8 mouse cellular contexts compared by ENCODE assay signal in genomic region chr13:53688489-53688888, GRCm38 (mm10).
DNase-seq lines count a peak whose midpoint lies in the region; ATAC-seq and TF ChIP-seq lines count a peak whose summit lies in the region.

No protein-coding gene starts in this region.

- no peak overlapping the region for H3K27ac ChIP-seq in forebrain, embryonic 11.5 days (ENCODE audit: low read depth, low read length)

- peak; percentile 81 for TF ChIP-seq CTCF in E14TG2a.4 (conservative IDR thresholded peaks at IDR 0.05; ENCODE audit: low read length)

- peak overlapping the region; percentile 16; the same call in 1 of the 2 replicates for H3K9ac ChIP-seq in forebrain, embryonic 11.5 days (ENCODE audit: low read length)

- peak; percentile 28 for DNase-seq in c-Kit-positive CD71-negative TER-119-negative erythroid progenitor cells, embryonic 14.5 days (ENCODE audit: low read depth)
- peak; percentile 93 for DNase-seq in forebrain, embryonic 11.5 days (ENCODE audit: low spot score)
- DNase-seq in heart, postnatal 36 days = peak; percentile 59 to 76
- peak; percentile 60 to 86 for DNase-seq in layer of hippocampus, adult 18-20 months (ENCODE audit: low spot score in 2 of 2)
- DNase-seq in lung, adult 18-20 months = peak; percentile 8 to 16
- DNase-seq in ovary, postnatal 14 days (ENCODE audit: low spot score) = peak; percentile 81
- DNase-seq in urinary bladder, postnatal 36 days (ENCODE audit: low spot score in 2 of 2) = peak; percentile 84 to 85

- ATAC-seq in forebrain, embryonic 11.5 days (replicated peaks; ENCODE audit: low FRiP score) = no peak

- peaks cover 11% of the 10 kb centered on the region for H3K9me3 ChIP-seq in E14TG2a.4 (ENCODE audit: low read length)
- no peaks in the 10 kb centered on the region for H3K9me3 ChIP-seq in forebrain, embryonic 11.5 days (ENCODE audit: control insufficient read depth, low read length)

- no peaks in the 10 kb centered on the region for H3K36me3 ChIP-seq in E14TG2a.4 (ENCODE audit: insufficient read depth, low read length)
- H3K36me3 ChIP-seq in forebrain, embryonic 11.5 days (ENCODE audit: control insufficient read depth, insufficient read depth, low read length) = no peaks in the 10 kb centered on the region

- WGBS in forebrain, embryonic 11.5 days = 10% methylated on average over 13 of the region's 13 CpGs

- H3K4me3 ChIP-seq in E14TG2a.4 (replicated peaks; ENCODE audit: low read length) = peak overlapping the region; percentile 39
- no peak overlapping the region for H3K4me3 ChIP-seq in forebrain, embryonic 11.5 days (ENCODE audit: low read depth, low read length)

- H3K27me3 ChIP-seq in E14TG2a.4 (ENCODE audit: insufficient read depth, low read length) = peaks cover 24% of the 10 kb centered on the region
- H3K27me3 ChIP-seq in forebrain, embryonic 11.5 days (ENCODE audit: control insufficient read depth, insufficient read depth, low read length) = no peaks in the 10 kb centered on the region; the same call in 1 of the 2 replicates

- H3K4me2 ChIP-seq in forebrain, embryonic 11.5 days (ENCODE audit: low read depth, low read length, severe bottlenecking) = peak overlapping the region; percentile 29; the same call in 1 of the 2 replicates

- peaks cover 5% of the 10 kb centered on the region for H3K4me1 ChIP-seq in E14TG2a.4 (replicated peaks; ENCODE audit: low read depth, low read length)
- no peaks in the 10 kb centered on the region for H3K4me1 ChIP-seq in forebrain, embryonic 11.5 days (replicated peaks; ENCODE audit: control insufficient read depth, insufficient read depth, low read length)

- intact Hi-C loops in heart, postnatal 36 days (cut with DNase I) = loop anchor here (5.0 kb wide), 3 partner anchors 74 to 246 kb away; no protein-coding TSS in a partner anchor

Comparison
In these comparisons a context has a peak if more than half of its experiments do, and no peak if none do; other contexts are left out.
1. DNase-seq: peak in every context shown above with its lines; median percentile 93 in forebrain, embryonic 11.5 days; 84 in urinary bladder, postnatal 36 days; 81 in ovary, postnatal 14 days; 73 in layer of hippocampus, adult 18-20 months; 68 in heart, postnatal 36 days; 28 in c-Kit-positive CD71-negative TER-119-negative erythroid progenitor cells, embryonic 14.5 days; 12 in lung, adult 18-20 months.